Mouse (Mus musculus) heart, adult 2 months (tissue): ENCODE results near the gene Atox1.

Source experiments
- CTCF ChIP-seq: fragments of 200-600 bp; IDR thresholded peaks from 2 replicates; pipeline ENCODE4 v1.8.1; 2022; ENCODE audit warnings: antibody characterized with exemption, mild to moderate bottlenecking, moderate library complexity
- EP300 ChIP-seq: fragments of 200-500 bp; IDR thresholded peaks from 2 replicates; pipeline ENCODE4 v1.6.1; 2011; ENCODE audit warnings: low read depth, low read length, control low read depth; ENCODE audit not compliant: insufficient read depth
- POLR2A ChIP-seq: fragments of 200-500 bp; IDR thresholded peaks from 2 replicates; pipeline ENCODE4 v1.6.1; 2011; ENCODE audit warnings: mild to moderate bottlenecking, low read depth, low read length, control low read depth; ENCODE audit not compliant: insufficient read depth

- TF ChIP-seq CTCF (no peak), POLR2A (no peak), EP300 (no peak)
Observed at GRCm38 (mm10) chr11:55423756-55424155, 37.3 kb downstream of the Atox1 start.
